Mouse (Mus musculus) cerebellum, adult 9-10 months (tissue): ENCODE measurements at regions not wholly inside any gene's neighbourhood (a gene's known extent, or its start where the extent isn't known, plus 50 kb on each side); places are given as distances from the start of the nearest gene placed in this dataset.

Experiments used
- DNase-seq: peaks from one replicate; pipeline ENCODE4 v3.0.0; 2022

DNA sequence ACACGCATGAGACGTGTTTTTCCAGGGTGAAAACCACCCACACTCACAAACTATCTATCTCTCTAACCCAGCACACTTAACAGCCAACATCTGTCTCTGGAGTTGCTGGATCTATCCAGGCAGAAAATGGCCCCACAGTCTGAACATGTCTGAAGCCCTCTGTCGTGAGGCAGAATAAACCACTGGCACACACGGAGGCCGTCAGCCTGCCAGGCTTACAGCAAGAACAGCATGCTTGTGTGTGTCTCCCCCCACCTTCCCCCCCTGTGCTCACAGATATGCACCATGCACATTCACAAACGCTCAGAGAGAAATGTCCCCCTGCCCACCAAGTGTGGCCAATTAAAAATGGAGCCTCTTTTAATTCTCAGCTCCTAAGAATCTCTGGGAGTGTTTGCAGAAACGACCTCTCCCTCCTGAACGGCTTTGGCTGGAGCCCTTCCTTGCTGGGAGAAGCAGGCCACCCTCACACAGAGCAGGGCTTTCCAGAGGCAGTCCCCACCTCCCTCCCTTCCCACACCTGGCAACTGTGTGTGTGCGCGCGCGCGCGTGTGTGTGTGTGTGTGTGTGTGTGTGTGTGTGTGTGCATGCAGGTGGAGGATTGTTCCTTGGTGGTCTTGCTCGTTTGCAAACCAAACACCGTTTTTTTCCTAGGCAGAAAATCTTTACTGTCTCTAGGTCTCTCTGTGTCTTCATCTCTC, 88.7 kb downstream of the Edn3 start:
- no peak for DNase-seq

DNA sequence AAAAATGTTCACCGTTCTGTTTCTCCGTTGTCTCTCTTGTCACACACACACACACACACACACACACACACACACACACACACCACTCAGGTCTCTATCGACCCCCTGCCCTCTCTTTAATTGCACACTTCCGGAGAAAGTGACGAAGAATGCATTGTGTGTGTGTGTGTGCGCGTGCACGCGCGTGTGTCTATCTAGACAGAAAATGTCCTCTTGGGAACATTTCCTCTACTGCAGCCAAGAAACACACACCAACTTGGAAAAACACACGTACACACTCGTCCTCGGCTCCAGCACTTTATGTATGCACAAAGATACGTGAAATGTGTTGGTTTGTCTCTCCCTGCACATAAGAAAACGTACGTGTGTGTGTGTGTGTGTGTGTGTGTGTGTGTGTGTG, 90.4 kb downstream of the Edn3 start:
- no peak for DNase-seq

DNA sequence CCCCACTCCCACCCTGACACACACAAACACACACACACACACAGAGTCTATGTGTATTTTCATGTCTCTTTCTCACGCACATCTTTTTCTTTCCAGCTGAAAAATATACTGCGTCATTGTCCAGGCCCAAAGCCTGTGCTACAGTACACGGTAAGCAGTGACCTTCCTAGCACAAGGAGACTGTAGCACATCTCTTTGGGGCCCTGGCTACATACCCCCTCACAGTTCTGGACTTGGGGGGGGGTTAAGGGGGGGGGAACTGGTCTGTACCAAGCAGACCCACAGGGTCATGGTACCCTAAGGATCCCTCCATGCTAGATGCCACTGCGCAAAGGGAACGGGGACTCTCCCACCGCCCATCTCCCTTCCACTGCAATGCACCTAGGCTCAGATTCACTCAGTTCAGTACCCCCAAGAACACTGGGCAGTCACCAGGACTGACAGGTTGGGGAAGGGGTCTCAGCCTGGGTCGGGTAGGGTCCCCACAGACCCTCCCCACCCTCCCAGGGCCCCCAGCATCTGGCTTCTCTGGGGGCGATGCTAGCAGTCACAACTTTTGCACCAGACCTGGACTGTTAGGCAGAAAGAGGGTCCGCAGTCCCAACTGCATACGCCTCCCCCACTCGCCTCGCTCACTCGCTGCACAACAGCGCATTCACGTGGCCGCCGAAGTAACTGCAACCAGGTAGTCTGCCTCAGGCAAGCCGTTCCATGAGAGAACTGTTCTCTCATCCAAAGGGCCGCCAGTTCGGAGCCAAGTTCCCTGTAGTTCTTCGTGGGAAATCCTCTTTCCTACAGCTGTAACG, 91.3 kb downstream of the Edn3 start:
- no peak for DNase-seq

DNA sequence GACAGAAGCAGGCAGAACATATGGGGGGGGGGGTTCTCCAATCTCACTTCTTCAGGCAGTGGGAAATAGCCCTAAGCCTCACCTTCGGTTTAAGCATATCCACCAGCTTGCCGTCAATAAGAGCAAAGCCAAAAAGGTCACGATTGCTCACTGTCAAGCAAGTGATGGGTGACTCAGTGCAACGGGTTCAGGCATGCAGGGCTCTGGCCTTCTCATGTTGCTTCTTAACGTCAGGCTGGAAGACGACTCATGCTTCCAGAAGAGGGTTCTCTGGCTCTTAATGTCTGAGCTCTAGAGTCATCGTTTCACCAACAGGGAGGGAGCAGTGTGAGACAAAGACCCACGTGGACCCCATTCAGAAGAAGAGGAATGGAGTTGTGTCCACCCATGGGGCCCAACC, 93.4 kb downstream of the Edn3 start:
- no peak for DNase-seq

DNA sequence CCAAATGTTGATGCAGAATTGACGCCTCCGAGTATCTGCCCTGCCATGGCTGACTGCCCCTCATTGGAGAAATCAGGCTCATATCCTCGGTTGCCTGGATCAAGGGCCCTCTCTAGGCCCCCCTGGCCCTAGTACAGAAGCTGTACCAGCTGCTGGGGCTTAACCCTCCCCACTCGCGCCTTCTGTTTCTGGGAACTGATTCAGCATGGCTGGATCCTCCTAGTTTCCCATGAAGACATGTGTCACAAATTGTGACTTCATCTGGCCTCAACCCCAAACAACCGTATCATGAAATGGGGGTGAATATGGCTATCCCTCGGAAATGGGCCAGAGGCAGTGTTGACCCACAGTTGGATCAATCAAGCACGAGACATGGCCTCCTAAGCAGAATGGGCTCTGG, 95.1 kb downstream of the Edn3 start:
- no peak for DNase-seq

DNA sequence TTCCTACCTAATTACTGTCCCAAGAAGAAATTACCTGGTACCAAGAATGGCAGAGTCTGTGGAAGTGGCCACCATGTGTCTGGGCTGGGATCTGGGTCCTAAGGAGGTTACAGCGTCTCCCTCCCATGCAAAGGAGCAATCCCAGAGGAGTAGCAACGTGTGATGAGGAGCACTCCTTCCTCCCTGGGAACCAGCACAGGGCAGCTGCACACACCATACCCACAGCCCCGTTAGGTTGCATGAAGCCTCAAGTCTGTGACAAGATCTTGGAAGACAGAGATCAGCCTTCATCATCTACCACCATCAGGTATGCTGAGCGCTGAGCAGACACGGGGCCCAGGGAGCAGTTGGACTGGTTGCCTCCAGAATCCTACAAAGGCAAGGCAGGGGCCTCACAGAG, 95.7 kb downstream of the Edn3 start:
- DNase-seq, result no peak

DNA sequence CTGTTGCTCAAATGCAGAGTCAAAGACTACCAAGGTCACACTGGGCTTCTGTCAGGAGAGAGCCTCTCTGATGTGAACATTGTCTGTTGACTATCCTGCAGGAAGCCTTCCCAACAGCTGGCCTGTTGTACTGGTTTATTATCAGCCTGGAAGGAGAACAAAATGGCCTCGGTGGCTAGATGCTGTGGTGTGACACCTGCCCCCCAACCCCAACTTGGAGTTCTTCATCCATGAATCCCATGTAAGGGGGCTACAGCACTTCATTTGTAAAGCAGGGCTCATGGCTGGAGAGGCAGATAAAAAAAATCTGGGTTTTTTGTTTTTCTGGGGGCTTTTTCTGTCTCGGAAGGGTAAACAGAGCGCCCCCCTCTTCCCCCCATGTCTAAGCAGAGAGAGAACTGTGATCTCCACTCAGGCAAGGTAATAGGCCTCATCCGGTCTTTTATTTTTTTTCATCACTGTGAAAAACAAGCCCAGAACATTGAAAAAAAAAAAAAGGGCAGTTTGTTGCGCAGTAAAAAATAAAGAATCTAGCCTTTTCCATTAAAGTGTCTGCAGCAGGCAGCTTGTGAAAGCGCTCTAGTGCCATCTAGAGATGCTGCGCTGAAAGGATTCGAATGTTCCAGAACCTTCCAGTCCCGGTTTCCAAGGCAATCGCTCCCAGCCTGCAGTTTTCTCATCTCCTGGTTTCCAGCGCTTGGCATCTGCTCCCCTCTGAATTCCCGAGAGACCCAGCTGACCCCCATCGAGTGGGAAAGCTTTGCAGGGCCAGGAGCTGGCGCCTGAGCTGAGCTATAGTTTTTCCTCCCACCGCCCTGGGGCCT, 97.8 kb downstream of the Edn3 start:
- DNase-seq, result peak; percentile 64

DNA sequence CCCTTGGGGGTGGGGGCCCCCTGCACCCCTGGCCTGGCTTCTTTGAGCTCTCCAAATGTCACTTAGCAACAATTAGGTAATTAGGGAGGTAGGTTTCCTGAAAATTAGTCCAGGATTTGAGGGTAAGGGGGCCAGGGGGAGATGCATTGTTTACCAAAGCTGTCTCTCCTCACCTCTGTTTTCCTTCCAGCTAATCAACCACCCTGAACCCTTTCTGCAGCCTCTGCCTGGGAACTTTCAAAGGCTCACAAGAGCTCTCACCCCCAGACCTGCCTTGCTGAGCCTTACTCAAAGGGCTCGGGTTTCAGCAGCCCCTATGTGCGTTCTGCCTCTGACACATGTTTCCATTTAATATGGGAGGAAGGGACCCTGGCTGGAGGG, 98.4 kb downstream of the Edn3 start:
- peak; percentile 3 for DNase-seq

DNA sequence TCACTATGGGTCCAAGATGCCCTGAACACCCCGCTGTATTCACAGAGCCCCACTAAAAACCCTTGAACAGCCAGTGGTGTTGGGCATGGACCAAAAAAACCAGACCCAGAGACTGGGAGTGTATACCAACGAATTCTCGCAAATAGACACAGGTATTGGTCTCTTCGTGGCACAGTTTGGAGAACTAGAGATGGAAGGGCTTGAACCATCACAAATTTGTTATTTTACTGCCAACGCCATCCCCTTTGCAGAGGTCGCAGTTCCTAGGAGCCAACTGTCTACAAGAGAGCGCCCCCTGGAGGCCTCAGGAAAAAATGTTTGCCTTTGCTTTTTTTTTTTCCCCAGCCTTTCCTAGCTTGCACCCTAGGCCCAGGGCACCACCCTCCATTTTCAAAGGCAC, 99.1 kb downstream of the Edn3 start:
- peak; percentile 12 for DNase-seq

DNA sequence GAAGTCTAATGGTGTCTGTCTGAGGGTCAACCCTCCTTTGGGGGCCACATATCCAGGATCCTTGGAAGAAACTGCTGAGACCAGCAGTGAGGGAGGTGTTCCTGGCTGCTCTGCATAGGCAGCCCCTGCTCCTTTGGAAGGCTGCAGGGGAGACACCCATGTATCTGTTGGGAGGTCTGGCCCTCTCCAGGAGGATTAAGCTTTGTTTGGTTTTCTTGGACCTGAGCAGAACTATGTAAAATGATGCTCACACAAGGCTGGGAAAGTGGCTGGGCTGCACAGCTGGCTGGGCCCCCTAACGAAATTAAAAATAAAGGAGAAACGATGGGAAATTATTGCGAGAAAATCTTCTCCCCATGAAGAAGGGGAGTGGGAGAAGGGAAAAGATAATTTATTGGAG, 104.2 kb downstream of the Edn3 start:
- no peak for DNase-seq

DNA sequence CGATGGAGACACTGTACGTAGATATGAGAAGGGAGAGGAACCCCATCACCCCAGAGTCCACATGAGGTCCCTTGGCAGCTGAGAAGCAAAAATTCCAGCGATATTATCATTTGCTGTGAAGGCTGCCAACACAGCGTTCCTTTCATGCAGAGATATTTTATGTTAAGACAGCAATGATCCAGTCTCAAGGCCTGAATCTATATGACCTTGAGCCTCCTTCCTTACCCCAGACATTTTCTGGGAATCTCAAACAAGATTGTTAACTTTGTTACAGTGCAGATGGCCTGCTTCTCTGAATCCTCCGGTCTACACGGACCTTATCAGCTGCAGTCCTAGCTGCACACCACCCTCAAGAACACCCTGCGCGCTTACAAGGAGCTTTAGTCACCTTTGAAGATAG, 106.1 kb downstream of the Edn3 start:
- DNase-seq, result no peak

DNA sequence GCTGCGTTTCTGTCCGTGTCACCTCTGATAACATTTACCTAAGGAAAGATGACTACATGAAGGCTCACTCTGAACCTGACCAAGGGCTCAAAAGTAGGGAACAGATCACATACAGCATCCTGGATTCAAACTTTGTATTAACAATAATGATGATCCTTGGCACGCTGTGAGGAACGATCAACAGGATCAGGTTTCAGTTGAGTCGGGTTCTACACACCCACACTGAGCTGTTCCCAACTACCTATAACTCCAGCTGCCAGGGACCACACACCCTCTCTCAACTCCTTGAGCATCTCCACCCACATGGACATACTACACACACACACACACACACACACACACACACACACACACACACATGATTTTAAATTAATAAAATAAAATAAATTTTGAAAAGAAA, 107.0 kb downstream of the Edn3 start:
- no peak for DNase-seq

DNA sequence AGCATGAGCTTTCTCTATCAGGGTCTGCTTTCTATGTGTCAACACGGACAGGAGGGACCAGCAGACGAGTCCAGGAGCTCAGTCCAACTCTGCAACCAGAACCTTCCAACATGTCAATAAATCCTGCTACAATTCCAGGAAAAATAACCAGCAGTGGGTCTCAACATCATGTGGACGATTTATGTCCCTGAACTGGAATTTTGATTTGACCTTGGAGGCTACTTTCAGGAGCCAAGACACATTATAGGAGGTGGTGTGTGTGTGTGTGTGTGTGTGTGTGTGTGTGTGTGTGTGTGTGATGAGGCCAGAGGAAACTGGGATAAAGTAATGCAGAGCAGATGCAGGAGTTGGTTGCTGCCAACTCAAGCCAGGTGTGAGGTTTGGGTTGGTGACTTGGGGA, 107.8 kb downstream of the Edn3 start:
- no peak for DNase-seq

DNA sequence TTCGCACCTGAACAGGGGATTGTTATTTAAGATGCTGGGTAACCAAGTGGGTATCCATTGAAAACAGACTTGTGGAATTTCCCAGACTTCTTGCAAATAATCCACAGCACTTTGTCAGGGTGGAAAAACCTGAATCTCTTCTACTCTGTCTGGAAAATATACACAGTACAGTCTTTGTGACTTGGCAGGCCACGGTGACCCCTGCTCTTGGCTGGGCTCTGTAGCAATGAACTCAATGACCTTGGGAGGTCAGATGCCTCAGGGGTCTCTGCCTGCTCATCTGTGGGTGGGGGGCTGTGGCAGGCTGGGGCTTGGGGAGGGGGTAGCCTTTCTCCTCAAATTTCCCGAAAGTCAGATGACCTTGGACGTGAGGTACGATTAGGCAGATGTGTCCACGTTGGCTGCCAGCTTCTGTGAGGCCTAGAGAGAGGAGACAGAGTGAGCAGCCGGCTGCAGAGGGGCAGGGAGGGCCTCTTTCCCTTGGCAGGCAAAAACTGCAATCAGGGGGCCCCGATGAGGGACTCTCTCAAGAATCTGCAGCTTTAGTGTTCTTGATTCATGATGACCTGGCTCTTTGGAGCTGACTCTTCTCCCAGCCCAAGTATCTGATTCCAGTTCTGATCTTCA, 108.4 kb downstream of the Edn3 start:
- no peak for DNase-seq

DNA sequence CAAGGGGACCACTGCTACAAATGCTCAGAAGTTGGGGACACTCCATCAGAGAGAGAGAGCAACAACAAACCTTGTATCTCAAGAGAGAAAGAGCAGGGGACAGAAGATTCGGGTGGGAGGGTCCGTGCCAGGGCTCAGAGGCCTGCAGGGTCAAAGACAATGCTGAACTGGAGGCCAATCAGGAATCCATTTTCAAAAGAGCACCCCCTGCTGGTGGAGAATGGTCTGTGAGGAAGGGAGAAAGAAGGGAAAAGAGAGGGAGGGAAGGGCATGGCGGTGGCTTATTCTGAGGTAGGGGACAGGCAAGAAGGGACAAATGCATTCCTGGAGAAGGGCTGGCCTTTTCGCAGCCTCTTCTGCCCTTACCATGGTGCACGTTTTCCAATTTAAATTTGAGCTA, 109.9 kb downstream of the Edn3 start:
- DNase-seq, result no peak

DNA sequence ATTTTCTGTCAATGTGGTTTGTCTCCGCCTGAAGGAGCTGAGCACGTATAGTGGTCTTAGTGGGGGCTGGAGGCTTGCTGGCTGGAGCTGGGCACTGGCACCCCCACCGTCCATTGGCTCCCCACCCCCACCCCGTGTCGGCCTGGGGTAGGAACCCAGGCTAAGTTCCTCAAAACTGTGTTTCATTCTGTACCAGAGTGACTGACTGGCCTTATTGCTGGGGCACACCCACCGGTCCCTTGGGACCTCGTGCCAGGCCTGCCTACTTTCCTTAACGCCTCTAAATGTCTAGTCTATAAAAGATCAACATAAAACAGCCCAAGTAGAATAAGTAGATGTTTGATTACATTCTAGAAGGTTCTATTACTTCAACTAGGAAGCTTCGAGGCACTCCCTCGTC, 110.8 kb downstream of the Edn3 start:
- DNase-seq, result no peak

DNA sequence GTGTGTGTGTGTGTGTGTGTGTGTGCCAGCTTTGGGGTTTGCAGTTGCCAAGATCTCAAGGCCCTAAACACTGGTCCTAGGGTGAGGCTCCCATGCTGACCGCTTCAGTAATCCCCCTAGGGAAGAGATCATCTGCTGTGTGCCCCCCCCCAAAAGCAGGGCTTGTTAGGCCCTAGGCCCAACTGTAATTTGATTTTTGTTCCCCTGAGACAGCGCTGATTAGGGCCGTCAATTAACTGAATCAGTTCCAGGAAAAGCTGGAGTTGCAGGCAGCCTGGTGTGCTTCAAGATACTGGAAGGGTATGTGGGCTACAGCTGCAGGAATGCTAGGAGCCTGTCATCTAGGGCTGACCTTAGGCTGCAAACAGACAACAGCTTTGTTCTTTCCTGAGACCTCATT, 111.4 kb downstream of the Edn3 start:
- DNase-seq, result no peak

DNA sequence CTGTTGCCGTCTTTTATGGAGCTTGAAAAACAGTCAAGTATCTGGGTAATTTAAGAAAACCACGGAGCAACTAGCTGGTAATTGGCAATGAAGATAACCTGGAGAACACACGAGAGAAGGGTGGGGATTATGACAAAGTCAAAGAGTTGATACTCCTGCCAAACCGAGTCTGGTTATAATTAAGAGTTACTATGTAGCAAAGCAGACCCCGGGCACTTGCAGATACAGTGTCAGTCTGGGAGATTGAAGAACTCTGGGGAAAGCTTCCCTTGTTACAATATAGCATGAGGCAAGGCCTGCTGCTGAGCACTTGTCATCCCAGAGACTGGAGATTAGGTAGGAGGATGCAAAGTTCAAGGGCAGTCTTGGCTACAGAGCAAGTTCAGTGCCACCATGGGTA, 116.5 kb downstream of the Edn3 start:
- no peak for DNase-seq

DNA sequence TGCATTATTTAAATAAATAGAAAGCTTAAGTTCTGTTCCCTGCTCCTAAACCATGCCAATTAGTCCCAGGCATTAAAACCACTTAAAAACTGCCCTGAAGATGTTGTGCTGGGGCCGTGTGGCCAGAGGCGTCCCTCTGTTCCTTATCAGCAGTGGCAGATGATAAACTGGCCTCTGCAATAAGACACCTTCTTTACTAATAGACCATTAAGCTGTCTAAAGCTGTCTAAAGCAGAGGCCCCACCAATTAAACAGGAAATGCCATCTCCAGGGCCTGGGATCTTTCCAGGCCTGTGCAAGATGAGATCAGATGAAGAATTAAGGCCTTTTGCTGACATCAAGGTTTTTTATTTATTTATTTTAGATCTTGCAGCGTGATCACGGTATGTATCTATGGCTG, 118.6 kb downstream of the Edn3 start:
- DNase-seq, result no peak

DNA sequence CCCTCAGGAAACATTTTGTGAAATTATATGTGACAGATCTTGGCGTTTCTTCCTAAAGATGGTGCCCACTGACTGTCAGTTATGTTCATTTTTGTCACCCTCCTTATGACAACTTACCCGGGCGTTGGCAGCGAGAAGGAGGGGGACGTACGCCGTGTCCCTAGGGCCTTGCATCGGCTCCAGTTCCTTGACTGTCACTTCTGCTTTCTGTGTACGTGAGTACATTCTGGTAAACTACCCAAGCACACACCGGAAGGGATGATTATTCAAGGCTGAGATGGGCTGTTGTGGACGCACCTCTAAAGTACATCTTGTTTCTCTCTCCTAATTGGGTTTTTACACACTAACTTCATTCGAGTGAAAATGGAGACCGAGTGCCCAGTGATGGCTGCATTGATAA, 120.2 kb downstream of the Edn3 start:
- no peak for DNase-seq

DNA sequence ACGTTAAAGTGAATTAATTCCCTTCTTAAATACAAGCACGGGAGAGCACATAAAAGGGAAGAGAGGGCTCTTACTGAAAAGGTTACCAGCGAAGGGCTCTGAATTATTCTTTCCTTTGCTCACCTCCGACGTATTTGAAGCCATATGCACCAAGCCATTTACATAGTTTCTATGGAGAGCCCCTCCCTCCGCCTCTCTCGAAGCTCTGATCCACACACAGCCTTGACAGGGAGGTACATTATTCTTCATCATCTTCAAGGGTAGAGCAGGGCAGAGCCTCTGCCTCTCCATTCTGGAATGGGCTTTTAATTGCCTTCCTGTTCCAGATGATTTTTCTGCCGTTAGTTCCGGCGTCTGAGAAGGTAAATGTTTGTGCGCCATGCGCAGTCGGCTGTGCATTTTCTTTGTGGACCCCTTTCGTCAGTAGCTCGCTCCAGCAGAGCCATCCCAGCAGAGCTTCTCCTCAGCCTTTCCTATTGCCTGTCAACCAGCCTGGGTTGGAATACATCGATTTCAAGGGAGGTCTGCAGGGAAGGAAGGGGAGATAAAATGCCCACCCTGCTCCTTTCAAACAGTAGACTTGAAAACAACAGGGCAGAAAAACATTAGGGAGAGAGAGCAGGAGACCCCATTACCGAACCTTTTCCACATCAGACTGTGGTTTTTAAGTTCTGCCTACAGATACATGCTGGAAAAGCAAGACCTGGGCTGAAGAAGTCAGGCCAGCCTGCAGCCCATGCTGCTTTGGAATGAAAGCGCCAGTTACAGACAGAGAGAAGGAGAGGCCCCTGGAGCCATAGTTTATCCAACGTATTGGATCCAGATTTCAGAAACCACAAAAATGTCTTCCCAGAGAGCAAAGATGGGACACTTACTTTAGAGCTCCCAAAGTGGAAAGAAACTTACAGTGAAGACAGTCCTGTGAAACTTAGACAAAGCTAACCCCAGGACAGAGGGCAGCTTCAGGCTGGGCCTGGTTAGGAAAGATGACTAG, 124.1 kb downstream of the Edn3 start:
- no peak for DNase-seq

DNA sequence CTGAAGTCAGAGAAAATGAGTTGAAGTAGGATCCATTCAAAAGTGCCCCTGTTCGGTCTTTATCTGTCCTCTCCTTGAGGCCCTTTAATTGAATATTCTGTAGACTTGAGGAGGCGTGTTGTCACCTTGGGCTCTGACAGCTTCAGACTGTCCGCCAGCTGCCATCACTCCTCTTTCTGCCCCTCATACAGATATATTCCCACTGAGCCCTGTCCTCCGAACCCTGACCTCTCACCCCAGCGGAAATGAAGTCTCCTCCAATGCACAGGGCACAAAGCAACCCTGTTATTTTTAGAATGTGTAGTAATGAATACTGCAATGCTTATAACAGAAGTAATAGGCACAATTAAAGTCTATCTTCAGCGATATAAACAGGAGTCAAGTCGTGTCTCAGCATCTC, 117.4 kb upstream of the Gm14444 start:
- no peak for DNase-seq
